Comparison of ENCODE assay signal across 30 mouse cellular contexts in genomic region chr2:104561986-104562532, GRCm38 (mm10). TPM values are rescaled to one million over a fixed set of nuclear protein-coding genes. Genes with fewer than 3 reads are reported as not detected.
DNase-seq lines count a peak whose midpoint lies in the region; ATAC-seq and TF ChIP-seq lines count a peak whose summit lies in the region.
"Had no signal": no experiment of that assay in that cellular context is flagged by ENCODE, and none has a peak within 500 bp of the region (broad histone marks: within the 10 kb centered on the region; RNA-seq: fewer than 3 reads in every experiment).

No protein-coding gene starts in this region.

- no peaks in the 10 kb centered on the region for H3K4me1 ChIP-seq in kidney, adult 2 months (ENCODE audit: control insufficient read depth, insufficient read depth, low read length)
- H3K4me1 ChIP-seq: embryonic facial prominence, embryonic 10.5 days; embryonic facial prominence, embryonic 13.5 days; forebrain, embryonic 12.5 days; forebrain, embryonic 15.5 days; heart, embryonic 12.5 days; heart, embryonic 15.5 days; hindbrain, embryonic 10.5 days had no signal

- no peak overlapping the region for H3K4me3 ChIP-seq in kidney, adult 2 months (ENCODE audit: insufficient read depth, low read depth, low read length)
- H3K4me3 ChIP-seq: embryonic facial prominence, embryonic 10.5 days; embryonic facial prominence, embryonic 13.5 days; erythroblast, embryonic 14.5 days; forebrain, embryonic 12.5 days; forebrain, embryonic 15.5 days; gastrocnemius, adult 2 months; heart, embryonic 12.5 days; heart, embryonic 15.5 days; hindbrain, embryonic 10.5 days; hindbrain, embryonic 13.5 days had no signal

- no peak overlapping the region for H3K27ac ChIP-seq in kidney, adult 2 months (ENCODE audit: insufficient read depth, low read depth, low read length)
- H3K27ac ChIP-seq: embryonic facial prominence, embryonic 10.5 days; embryonic facial prominence, embryonic 13.5 days; forebrain, embryonic 12.5 days; forebrain, embryonic 15.5 days; gastrocnemius, adult 2 months; heart, embryonic 15.5 days; hindbrain, embryonic 10.5 days; hindbrain, embryonic 13.5 days had no signal

- no peak for TF ChIP-seq CTCF in kidney, adult 2 months (conservative IDR thresholded peaks at IDR 0.05; ENCODE audit: insufficient read depth, insufficient read length, low read depth, low read length)

- no peaks in the 10 kb centered on the region for H3K27me3 ChIP-seq in kidney, adult 2 months (replicated peaks; ENCODE audit: control insufficient read depth, insufficient read depth, low read length)
- H3K27me3 ChIP-seq: embryonic facial prominence, embryonic 13.5 days; forebrain, embryonic 12.5 days; forebrain, embryonic 15.5 days; heart, embryonic 12.5 days; heart, embryonic 15.5 days; hindbrain, embryonic 13.5 days had no signal

- peak; percentile 63 for DNase-seq in A20 (ENCODE audit: low read depth, low spot score)
- no peak for DNase-seq in kidney, adult 9 months
- no peak for DNase-seq in adipocyte (ENCODE audit: low spot score)
- DNase-seq in kidney, adult 2 months = no peak
- DNase-seq: adrenal gland, adult 2 months; adrenal gland, postnatal 14 days; cerebellum, adult 11-12 months; cerebellum, adult 8-10 months; cerebellum, postnatal 10 days; cerebellum, postnatal 36 days; embryo, embryonic 11 days; gastrocnemius, adult 2 months; gastrocnemius, postnatal 25 days; heart, adult 18-20 months; heart, postnatal 10 days; heart, postnatal 36 days had no signal

- TF ChIP-seq POLR2A in kidney, adult 2 months (IDR thresholded peaks at IDR 0.05; ENCODE audit: low read depth, low read length) = no peak

- 87% methylated on average over 4 of the region's 4 CpGs for whole genome bisulfite sequencing in kidney, adult 2 months

- H3K36me3 ChIP-seq in kidney, adult 2 months (ENCODE audit: control insufficient read depth, insufficient read depth, low read length) = no peaks in the 10 kb centered on the region
- H3K36me3 ChIP-seq: embryonic facial prominence, embryonic 10.5 days; embryonic facial prominence, embryonic 13.5 days; forebrain, embryonic 12.5 days; forebrain, embryonic 15.5 days; heart, embryonic 12.5 days; heart, embryonic 15.5 days; hindbrain, embryonic 10.5 days; hindbrain, embryonic 13.5 days had no signal

- ATAC-seq in CD4-positive, CD25-positive, alpha-beta regulatory T cell, adult 4 months = peak; percentile 65
- ATAC-seq in activated CD4-positive, CD25-positive, alpha-beta regulatory T cell, adult 4 months = peak; percentile 44
- peak; percentile 38 for ATAC-seq in inflammation-experienced regulatory T-cells, adult 6 months
- ATAC-seq: forebrain, embryonic 15.5 days; hindbrain, embryonic 16.5 days; intestine, postnatal 0 days had no signal

RNA-seq across cellular contexts. Expression of gene Cstf3, which starts 28.3 kb away (rescaled TPM):
- polyA plus RNA-seq in CD4-positive, CD25-positive, alpha-beta regulatory T cell, adult 4 months (2017; shearing (Covaris generic)) = 10 to 100 TPM; 59.9 to 64.5 TPM
- 10 to 100 TPM; 55.7 to 72.3 TPM for polyA plus RNA-seq in activated CD4-positive, CD25-positive, alpha-beta regulatory T cell, adult 4 months (2017; shearing (Covaris generic))
- polyA plus RNA-seq in inflammation-experienced regulatory T-cells, adult 6 months (2017; shearing (Covaris generic)) = 10 to 100 TPM; 64.5 to 85.7 (median 78.2) TPM
- 5.8 and 6.9 TPM in 2 replicates for polyA plus RNA-seq in kidney, adult 2 months (2012; rRNA removed)
